Mouse (Mus musculus): ENCODE data around the gene Gmppa. TPM values are rescaled to one million over a fixed set of nuclear protein-coding genes. Genes with fewer than 3 reads are reported as not detected.

Gmppa gene
- polyA plus RNA-seq, 1 experiment from 2014 or later, result 93.1 TPM

- H3K27ac ChIP-seq (ENCODE audit: low read length), result no peak overlapping the region
- H3K4me2 ChIP-seq (ENCODE audit: low read length), result no peak overlapping the region
- no peak overlapping the region for H3K9ac ChIP-seq (replicated peaks; ENCODE audit: low read depth, low read length)
- no peak overlapping the region for H3K4me3 ChIP-seq (replicated peaks; ENCODE audit: low read length)
- peaks cover 30% of the 10 kb centered on the region for H3K27me3 ChIP-seq (replicated peaks; ENCODE audit: control insufficient read depth, insufficient read depth, low read length)
- 2% methylated on average over 14 of the region's 14 CpGs for WGBS
- no peaks in the 10 kb centered on the region for H3K9me3 ChIP-seq (ENCODE audit: control insufficient read depth, low read length)
- H3K4me1 ChIP-seq (replicated peaks; ENCODE audit: control insufficient read depth, insufficient read depth, low read length), result peaks cover 67% of the 10 kb centered on the region
- no peaks in the 10 kb centered on the region for H3K36me3 ChIP-seq (ENCODE audit: control insufficient read depth, insufficient read depth)
- ATAC-seq, result no peak
These were observed 13.2 kb downstream of the Gmppa start for GRCm38 (mm10) chr1:75448937-75449336.

- no peak overlapping the region for H3K9ac ChIP-seq (replicated peaks; ENCODE audit: low read depth, low read length)
- no peaks in the 10 kb centered on the region for H3K9me3 ChIP-seq (ENCODE audit: control insufficient read depth, low read length)
- H3K4me1 ChIP-seq (replicated peaks; ENCODE audit: control insufficient read depth, insufficient read depth, low read length), result peaks cover 61% of the 10 kb centered on the region
- 6% methylated on average over 8 of the region's 8 CpGs for WGBS
- peak overlapping the region; percentile 46 for H3K4me2 ChIP-seq (ENCODE audit: low read length)
- no peaks in the 10 kb centered on the region for H3K36me3 ChIP-seq (ENCODE audit: control insufficient read depth, insufficient read depth)
- H3K27me3 ChIP-seq (replicated peaks; ENCODE audit: control insufficient read depth, insufficient read depth, low read length), result peaks cover 30% of the 10 kb centered on the region
- no peak for ATAC-seq
- H3K27ac ChIP-seq (ENCODE audit: low read length), result no peak overlapping the region
- H3K4me3 ChIP-seq (replicated peaks; ENCODE audit: low read length), result no peak overlapping the region
These were observed 13.8 kb downstream of the Gmppa start for GRCm38 (mm10) chr1:75449377-75450135.

- peak within 1 kb of the TSS; percentile 14 for H3K9ac ChIP-seq (replicated peaks; ENCODE audit: low read depth, low read length)
- no peak within 1 kb of the TSS for H3K27ac ChIP-seq (ENCODE audit: low read length)
- no peaks in the 10 kb centered on the region for H3K9me3 ChIP-seq (ENCODE audit: control insufficient read depth, low read length)
- peak; percentile 18; the same call in 1 of the 2 replicates for ATAC-seq
- peaks cover 52% of the 10 kb centered on the region for H3K4me1 ChIP-seq (replicated peaks; ENCODE audit: control insufficient read depth, insufficient read depth, low read length)
- peaks cover 30% of the 10 kb centered on the region for H3K27me3 ChIP-seq (replicated peaks; ENCODE audit: control insufficient read depth, insufficient read depth, low read length)
- 3% methylated on average over 34 of the region's 35 CpGs for WGBS
- no peaks in the 10 kb centered on the region for H3K36me3 ChIP-seq (ENCODE audit: control insufficient read depth, insufficient read depth)
- H3K4me2 ChIP-seq (ENCODE audit: low read length), result peak within 1 kb of the TSS; percentile 46
- peak within 1 kb of the TSS; percentile 18 for H3K4me3 ChIP-seq (replicated peaks; ENCODE audit: low read length)
These were observed 14.7 kb downstream of the Gmppa start, which contains the start of gene Asic4 for GRCm38 (mm10) chr1:75450314-75451005. Gene Asic4, plus strand, starts transcription at chr1:75450436.

- Histone ChIP-seq H3K4me2 (ENCODE audit: low read length) (no peak overlapping the region), H3K4me3 (replicated peaks; ENCODE audit: low read length) (no peak overlapping the region), H3K27ac (ENCODE audit: low read length) (no peak overlapping the region), H3K9ac (replicated peaks; ENCODE audit: low read depth, low read length) (no peak overlapping the region), H3K27me3 (replicated peaks; ENCODE audit: control insufficient read depth, insufficient read depth, low read length) (peaks cover 30% of the 10 kb centered on the region), H3K9me3 (ENCODE audit: control insufficient read depth, low read length) (no peaks in the 10 kb centered on the region), H3K36me3 (ENCODE audit: control insufficient read depth, insufficient read depth) (no peaks in the 10 kb centered on the region), H3K4me1 (replicated peaks; ENCODE audit: control insufficient read depth, insufficient read depth, low read length) (peaks cover 46% of the 10 kb centered on the region)
- 55% methylated on average over 5 of the region's 5 CpGs for WGBS
- no peak for ATAC-seq
These were observed 16.2 kb downstream of the Gmppa start for GRCm38 (mm10) chr1:75451900-75452299.

- Histone ChIP-seq H3K4me1 (replicated peaks; ENCODE audit: control insufficient read depth, insufficient read depth, low read length) (peaks cover 33% of the 10 kb centered on the region), H3K9ac (replicated peaks; ENCODE audit: low read depth, low read length) (no peak overlapping the region), H3K27ac (ENCODE audit: low read length) (no peak overlapping the region)
These were observed 19.7 kb downstream of the Gmppa start for GRCm38 (mm10) chr1:75455433-75455832.

GRCm38 (mm10) chr1:75455948-75456347 is 20.2 kb downstream of the Gmppa start:
- ATAC-seq, result peak; percentile 47
- Histone ChIP-seq H3K9me3 (ENCODE audit: control insufficient read depth, low read length) (no peaks in the 10 kb centered on the region), H3K27ac (ENCODE audit: low read length) (no peak overlapping the region), H3K4me1 (replicated peaks; ENCODE audit: control insufficient read depth, insufficient read depth, low read length) (peaks cover 28% of the 10 kb centered on the region), H3K36me3 (ENCODE audit: control insufficient read depth, insufficient read depth) (no peaks in the 10 kb centered on the region), H3K27me3 (replicated peaks; ENCODE audit: control insufficient read depth, insufficient read depth, low read length) (peaks cover 18% of the 10 kb centered on the region), H3K4me3 (replicated peaks; ENCODE audit: low read length) (no peak overlapping the region), H3K4me2 (ENCODE audit: low read length) (no peak overlapping the region), H3K9ac (replicated peaks; ENCODE audit: low read depth, low read length) (no peak overlapping the region)
- WGBS, result 15% methylated on average over 5 of the region's 5 CpGs

More at GRCm38 (mm10) chr1:75455433-75455832, 19.7 kb downstream of the Gmppa start:
- no peaks in the 10 kb centered on the region for H3K36me3 ChIP-seq (ENCODE audit: control insufficient read depth, insufficient read depth)
- H3K9me3 ChIP-seq (ENCODE audit: control insufficient read depth, low read length), result no peaks in the 10 kb centered on the region
- peaks cover 21% of the 10 kb centered on the region for H3K27me3 ChIP-seq (replicated peaks; ENCODE audit: control insufficient read depth, insufficient read depth, low read length)
- no peak overlapping the region for H3K4me3 ChIP-seq (replicated peaks; ENCODE audit: low read length)
- H3K4me2 ChIP-seq (ENCODE audit: low read length), result no peak overlapping the region
- no peak for ATAC-seq
- WGBS, result 74% methylated on average over 3 of the region's 3 CpGs

GRCm38 (mm10) chr1:75456746-75457564 is 21.2 kb downstream of the Gmppa start:
- no peak for ATAC-seq
- no peak overlapping the region for H3K27ac ChIP-seq (ENCODE audit: low read length)
- peaks cover 11% of the 10 kb centered on the region; the same call in 1 of the 2 replicates for H3K27me3 ChIP-seq (replicated peaks; ENCODE audit: control insufficient read depth, insufficient read depth, low read length)

GRCm38 (mm10) chr1:75457710-75458024 is 21.9 kb downstream of the Gmppa start:
- Histone ChIP-seq H3K27me3 (replicated peaks; ENCODE audit: control insufficient read depth, insufficient read depth, low read length) (peaks cover 5% of the 10 kb centered on the region; the same call in 1 of the 2 replicates), H3K27ac (ENCODE audit: low read length) (no peak overlapping the region), H3K4me2 (ENCODE audit: low read length) (no peak overlapping the region), H3K9ac (replicated peaks; ENCODE audit: low read depth, low read length) (no peak overlapping the region; the same call in 1 of the 2 replicates), H3K4me3 (replicated peaks; ENCODE audit: low read length) (no peak overlapping the region), H3K36me3 (ENCODE audit: control insufficient read depth, insufficient read depth) (no peaks in the 10 kb centered on the region), H3K9me3 (ENCODE audit: control insufficient read depth, low read length) (no peaks in the 10 kb centered on the region), H3K4me1 (replicated peaks; ENCODE audit: control insufficient read depth, insufficient read depth, low read length) (peaks cover 28% of the 10 kb centered on the region)
- WGBS, result 5% methylated on average over 9 of the region's 10 CpGs
- ATAC-seq, result no peak

More at GRCm38 (mm10) chr1:75456746-75457564, 21.2 kb downstream of the Gmppa start:
- peaks cover 28% of the 10 kb centered on the region for H3K4me1 ChIP-seq (replicated peaks; ENCODE audit: control insufficient read depth, insufficient read depth, low read length)
- no peak overlapping the region for H3K9ac ChIP-seq (replicated peaks; ENCODE audit: low read depth, low read length)
- 5% methylated on average over 14 of the region's 14 CpGs for WGBS
- H3K36me3 ChIP-seq (ENCODE audit: control insufficient read depth, insufficient read depth), result no peaks in the 10 kb centered on the region
- no peak overlapping the region for H3K4me3 ChIP-seq (replicated peaks; ENCODE audit: low read length)
- no peaks in the 10 kb centered on the region for H3K9me3 ChIP-seq (ENCODE audit: control insufficient read depth, low read length)
- H3K4me2 ChIP-seq (ENCODE audit: low read length), result no peak overlapping the region
